Mouse (Mus musculus) embryonic facial prominence, embryonic 11.5 days (tissue): ENCODE data around the gene Traf6. TPM values are rescaled to one million over a fixed set of nuclear protein-coding genes. Genes with fewer than 3 reads are reported as not detected.

ENCODE experiments used
- ATAC-seq: fragments of 200-750 bp; cut with Nextera tagmentation; replicated peaks from 2 replicates; pipeline ENCODE4 v1.8.0; 2017; ENCODE audit warnings: low read depth; ENCODE audit not compliant: insufficient number of reproducible peaks, low FRiP score, low TSS enrichment
- DNase-seq: peaks from one replicate; pipeline ENCODE4 v3.0.0-alpha.2; 2015; ENCODE audit warnings: low spot score
- H3K27ac ChIP-seq: fragments of 300-500 bp; sonication (generic); replicated peaks from 2 replicates; pipeline ENCODE4 v1.5.1; 2014; ENCODE audit warnings: mild to moderate bottlenecking, low read depth, low read length, control low read depth
- H3K27me3 ChIP-seq: fragments of 300-500 bp; sonication (generic); 2 replicates; pipeline ENCODE4 v1.6.1; 2014; ENCODE audit warnings: mild to moderate bottlenecking, low read length, moderate library complexity, mixed read lengths; ENCODE audit not compliant: control insufficient read depth, insufficient read depth
- H3K36me3 ChIP-seq: fragments of 300-500 bp; sonication (generic); replicated peaks from 2 replicates; pipeline ENCODE4 v1.6.1; 2014; ENCODE audit warnings: low read depth, mild to moderate bottlenecking, low read length, moderate library complexity, mixed read lengths; ENCODE audit not compliant: control insufficient read depth, insufficient read depth
- H3K4me1 ChIP-seq: fragments of 300-500 bp; sonication (generic); 2 replicates; pipeline ENCODE4 v1.6.1; 2014; ENCODE audit warnings: low read length, mixed read lengths; ENCODE audit not compliant: control insufficient read depth, insufficient read depth
- H3K4me2 ChIP-seq: fragments of 300-500 bp; sonication (generic); 2 replicates; pipeline ENCODE4 v1.6.1; 2014; ENCODE audit warnings: low read depth, mild to moderate bottlenecking, control low read depth, low read length, moderate library complexity
- H3K4me3 ChIP-seq: fragments of 300-500 bp; sonication (generic); 2 replicates; pipeline ENCODE4 v1.5.1; 2014; ENCODE audit warnings: low read depth, low read length, control low read depth
- H3K9ac ChIP-seq: fragments of 300-500 bp; sonication (generic); replicated peaks from 2 replicates; pipeline ENCODE4 v1.6.1; 2014; ENCODE audit warnings: mild to moderate bottlenecking, control low read depth, low read length
- H3K9me3 ChIP-seq: fragments of 300-500 bp; sonication (generic); replicated peaks from 2 replicates; pipeline ENCODE4 v1.6.1; 2016; ENCODE audit warnings: mild to moderate bottlenecking, low read length, inconsistent platforms, mixed read lengths; ENCODE audit not compliant: control insufficient read depth
- WGBS: fragments of 180-500 bp; shearing (Covaris S2); extraction: QIAGEN DNeasy Blood & Tissue Kit; methylation state at CpG from one replicate; pipeline ENCODE4 v1.1.7; 2014; 5-methylcytosine and 5-hydroxymethylcytosine counted together
- polyA plus RNA-seq: library from polyadenylated mRNA; unstranded; fragments of >200 nt; fragmentation: Nextera tagmentation; extraction: Ambion mirVana; gene quantifications from 2 replicates; pipeline ENCODE4 v1.2.1, GENCODE M21; 2014

Traf6 gene
- polyA plus RNA-seq, 1 experiment from 2014 or later, result 20.6 TPM

DNA sequence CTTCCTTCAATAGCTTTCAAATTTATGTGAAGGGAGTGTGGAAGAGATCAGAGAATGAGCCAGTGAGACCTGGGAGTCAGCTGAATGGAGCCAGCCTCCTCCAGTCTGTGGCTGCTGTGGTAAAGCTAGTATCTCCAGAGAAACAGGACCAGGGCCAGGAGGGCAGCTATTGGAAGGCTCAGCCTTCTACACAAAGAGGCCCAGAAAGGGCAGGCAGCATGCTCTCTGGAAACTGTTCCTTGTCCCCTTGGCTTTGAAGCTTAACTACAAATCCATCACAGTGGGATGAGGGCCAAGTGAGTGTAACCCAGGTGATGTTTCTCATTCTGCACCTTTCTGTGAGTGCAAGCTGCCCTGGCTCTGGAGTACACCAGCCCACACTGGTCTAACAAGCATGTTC, 49.6 kb downstream of the Traf6 start:
- Histone ChIP-seq H3K9me3 (no peaks in the 10 kb centered on the region), H3K4me1 (no peaks in the 10 kb centered on the region), H3K4me2 (no peak overlapping the region), H3K9ac (no peak overlapping the region), H3K36me3 (no peaks in the 10 kb centered on the region), H3K27me3 (no peaks in the 10 kb centered on the region), H3K27ac (no peak overlapping the region), H3K4me3 (no peak overlapping the region)
- no peak for ATAC-seq
- no peak for DNase-seq

DNA sequence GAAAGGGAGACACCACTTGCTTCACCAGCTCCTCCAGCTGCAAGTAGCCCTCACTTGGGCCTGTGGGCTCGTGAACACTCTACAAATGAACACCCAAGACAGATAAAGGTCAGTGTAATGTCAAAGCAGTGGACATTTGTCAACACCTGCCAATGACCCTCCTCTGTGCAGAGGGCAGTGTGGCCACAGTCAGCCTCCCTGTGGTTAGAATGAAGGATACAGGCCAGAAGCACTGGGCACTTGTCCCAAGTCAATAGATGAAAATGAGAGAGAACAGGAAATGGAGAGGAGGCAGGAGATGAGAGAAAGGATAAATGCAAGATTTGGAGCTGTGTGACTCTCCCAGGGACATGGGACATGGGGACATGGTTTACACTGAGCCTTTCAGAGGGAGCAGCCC, 51.2 kb downstream of the Traf6 start:
- H3K9me3 ChIP-seq, result no peaks in the 10 kb centered on the region
- no peaks in the 10 kb centered on the region for H3K27me3 ChIP-seq
- no peaks in the 10 kb centered on the region for H3K36me3 ChIP-seq
- no peak overlapping the region for H3K4me2 ChIP-seq
- no peak overlapping the region for H3K9ac ChIP-seq
- WGBS, result 67% methylated on average over 1 of the region's 1 CpGs
- H3K4me3 ChIP-seq, result no peak overlapping the region
- DNase-seq (no peak), ATAC-seq (no peak)
- no peaks in the 10 kb centered on the region for H3K4me1 ChIP-seq
- no peak overlapping the region for H3K27ac ChIP-seq

DNA sequence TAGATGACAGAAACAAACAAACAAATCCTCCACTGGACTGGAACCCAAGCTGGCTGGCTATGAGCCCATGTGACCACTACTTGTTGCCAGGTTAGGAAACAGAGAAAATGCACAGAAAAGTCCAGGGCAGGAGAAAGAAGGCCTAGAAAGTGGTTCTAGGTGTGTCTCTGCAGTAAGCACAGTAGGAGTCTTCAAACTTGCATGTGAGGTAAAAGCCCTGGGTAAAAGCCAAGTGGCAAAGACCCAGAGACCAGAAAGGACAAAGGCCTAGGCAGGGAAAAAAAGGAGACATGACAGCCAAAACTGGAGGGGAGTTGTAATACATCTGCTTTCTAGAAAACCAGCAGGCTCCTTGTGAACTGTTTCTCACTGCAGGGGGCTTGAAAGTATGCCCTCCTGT, 52.7 kb downstream of the Traf6 start:
- ATAC-seq (no peak), DNase-seq (no peak)
- H3K27ac ChIP-seq, result no peak overlapping the region
- no peaks in the 10 kb centered on the region for H3K36me3 ChIP-seq
- no peaks in the 10 kb centered on the region for H3K9me3 ChIP-seq
- H3K4me1 ChIP-seq, result no peaks in the 10 kb centered on the region
- no peak overlapping the region for H3K4me3 ChIP-seq
- no peaks in the 10 kb centered on the region for H3K27me3 ChIP-seq
- no peak overlapping the region for H3K4me2 ChIP-seq
- H3K9ac ChIP-seq, result no peak overlapping the region

DNA sequence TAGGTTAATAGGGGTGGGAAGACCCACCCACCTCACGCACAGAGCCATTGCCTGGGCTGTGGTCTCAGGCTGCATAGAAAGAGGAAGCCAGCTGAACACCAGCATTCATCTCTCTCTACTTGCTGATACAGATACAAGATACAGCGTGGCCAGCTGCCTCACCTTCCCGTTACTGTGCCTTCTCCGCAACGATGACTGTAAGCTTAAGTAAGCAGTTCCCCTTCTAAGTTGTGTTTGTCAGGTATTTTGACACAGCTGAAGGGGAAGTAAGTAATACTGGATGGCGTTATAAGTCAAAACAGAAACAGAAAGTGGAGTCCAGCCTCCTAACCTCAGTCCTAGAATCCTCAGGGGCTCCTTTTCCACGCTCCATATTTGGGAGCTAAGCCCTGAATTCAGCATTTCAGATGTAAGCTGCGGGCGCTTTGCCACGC, 54.6 kb downstream of the Traf6 start:
- ATAC-seq (no peak), DNase-seq (no peak)
- H3K4me1 ChIP-seq, result no peaks in the 10 kb centered on the region
- no peaks in the 10 kb centered on the region for H3K36me3 ChIP-seq
- no peak overlapping the region for H3K9ac ChIP-seq
- no peaks in the 10 kb centered on the region for H3K27me3 ChIP-seq
- H3K4me2 ChIP-seq, result no peak overlapping the region
- WGBS, result 92% methylated on average over 10 of the region's 10 CpGs
- no peak overlapping the region for H3K27ac ChIP-seq
- no peaks in the 10 kb centered on the region for H3K9me3 ChIP-seq
- H3K4me3 ChIP-seq, result no peak overlapping the region

DNA sequence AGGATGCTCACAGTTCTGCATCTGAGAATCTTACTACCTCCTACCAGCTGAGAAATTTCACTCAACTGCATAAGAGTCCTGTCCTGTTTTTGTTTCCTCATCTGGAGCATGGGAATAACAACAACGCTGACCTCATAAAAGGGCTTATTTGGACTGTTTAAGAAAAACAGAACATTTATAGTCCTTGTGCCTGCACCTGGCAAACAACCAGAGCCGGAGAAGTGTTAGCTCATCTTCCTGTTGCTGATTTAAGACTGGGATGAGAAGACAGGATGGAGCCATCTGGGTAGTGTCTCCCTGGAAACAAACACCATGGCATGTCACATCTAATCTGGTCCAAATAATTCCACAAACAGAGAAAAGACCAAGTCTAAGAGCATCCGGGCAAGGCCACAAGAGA, 55.3 kb downstream of the Traf6 start:
- no peak overlapping the region for H3K27ac ChIP-seq

DNA sequence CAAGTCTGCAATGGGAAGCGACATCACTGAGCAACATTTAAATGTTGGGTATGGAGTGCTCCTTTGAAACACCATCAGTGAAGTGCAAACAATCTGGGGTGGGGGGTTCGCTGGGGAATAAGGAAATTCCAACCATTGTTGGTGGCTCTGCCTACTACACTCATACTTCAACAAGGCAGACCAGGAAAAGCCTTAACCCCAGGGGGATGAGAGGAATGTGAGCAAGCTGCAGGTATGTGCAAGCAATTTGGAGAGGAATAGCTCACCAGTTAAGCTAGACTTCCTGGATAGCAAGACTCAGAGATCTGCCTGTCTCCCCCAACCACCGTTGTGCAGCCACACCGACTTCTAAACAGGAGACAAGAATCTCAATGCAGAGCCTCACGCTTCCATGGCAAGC, 61.7 kb downstream of the Traf6 start:
- H3K4me2 ChIP-seq, result no peak overlapping the region
- H3K36me3 ChIP-seq, result no peaks in the 10 kb centered on the region
- no peaks in the 10 kb centered on the region for H3K9me3 ChIP-seq
- 59% methylated on average over 5 of the region's 5 CpGs for WGBS
- H3K27me3 ChIP-seq, result no peaks in the 10 kb centered on the region
- no peaks in the 10 kb centered on the region for H3K4me1 ChIP-seq
- H3K9ac ChIP-seq, result no peak overlapping the region
- ATAC-seq, result no peak
- no peak overlapping the region for H3K4me3 ChIP-seq
- peak; percentile 25 for DNase-seq
- no peak overlapping the region for H3K27ac ChIP-seq

More for the DNA sequence above, 55.3 kb downstream of the Traf6 start:
- no peaks in the 10 kb centered on the region for H3K4me1 ChIP-seq
- no peaks in the 10 kb centered on the region for H3K36me3 ChIP-seq
- DNase-seq (no peak), ATAC-seq (no peak)
- no peak overlapping the region for H3K4me2 ChIP-seq
- H3K9ac ChIP-seq, result no peak overlapping the region
- 89% methylated on average over 3 of the region's 3 CpGs for WGBS
- no peak overlapping the region for H3K4me3 ChIP-seq
- H3K9me3 ChIP-seq, result no peaks in the 10 kb centered on the region
- no peaks in the 10 kb centered on the region for H3K27me3 ChIP-seq

DNA sequence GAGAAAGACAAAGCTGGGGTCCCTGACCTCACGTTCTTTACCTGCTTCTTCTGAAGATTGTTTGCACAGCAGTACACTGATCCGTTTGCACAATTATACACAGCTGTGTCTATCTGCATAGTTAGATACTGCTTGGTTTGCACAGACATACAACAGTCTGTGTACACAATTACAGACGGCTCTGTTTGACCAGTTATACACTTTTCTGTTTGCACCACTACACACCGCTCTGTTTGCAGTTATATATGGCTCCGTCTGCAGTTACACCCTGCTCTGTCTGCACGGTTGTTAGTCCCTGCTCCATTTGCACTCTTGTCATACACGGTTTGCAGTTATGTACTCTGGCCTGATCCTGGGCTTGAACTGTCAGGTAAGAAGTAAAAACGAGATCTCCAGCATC, 63.4 kb downstream of the Traf6 start:
- Histone ChIP-seq H3K9me3 (no peaks in the 10 kb centered on the region), H3K27ac (no peak overlapping the region), H3K36me3 (no peaks in the 10 kb centered on the region), H3K27me3 (no peaks in the 10 kb centered on the region), H3K4me2 (no peak overlapping the region), H3K4me1 (no peaks in the 10 kb centered on the region), H3K4me3 (no peak overlapping the region), H3K9ac (no peak overlapping the region)
- ATAC-seq (no peak), DNase-seq (no peak)
- 74% methylated on average over 8 of the region's 8 CpGs for WGBS

DNA sequence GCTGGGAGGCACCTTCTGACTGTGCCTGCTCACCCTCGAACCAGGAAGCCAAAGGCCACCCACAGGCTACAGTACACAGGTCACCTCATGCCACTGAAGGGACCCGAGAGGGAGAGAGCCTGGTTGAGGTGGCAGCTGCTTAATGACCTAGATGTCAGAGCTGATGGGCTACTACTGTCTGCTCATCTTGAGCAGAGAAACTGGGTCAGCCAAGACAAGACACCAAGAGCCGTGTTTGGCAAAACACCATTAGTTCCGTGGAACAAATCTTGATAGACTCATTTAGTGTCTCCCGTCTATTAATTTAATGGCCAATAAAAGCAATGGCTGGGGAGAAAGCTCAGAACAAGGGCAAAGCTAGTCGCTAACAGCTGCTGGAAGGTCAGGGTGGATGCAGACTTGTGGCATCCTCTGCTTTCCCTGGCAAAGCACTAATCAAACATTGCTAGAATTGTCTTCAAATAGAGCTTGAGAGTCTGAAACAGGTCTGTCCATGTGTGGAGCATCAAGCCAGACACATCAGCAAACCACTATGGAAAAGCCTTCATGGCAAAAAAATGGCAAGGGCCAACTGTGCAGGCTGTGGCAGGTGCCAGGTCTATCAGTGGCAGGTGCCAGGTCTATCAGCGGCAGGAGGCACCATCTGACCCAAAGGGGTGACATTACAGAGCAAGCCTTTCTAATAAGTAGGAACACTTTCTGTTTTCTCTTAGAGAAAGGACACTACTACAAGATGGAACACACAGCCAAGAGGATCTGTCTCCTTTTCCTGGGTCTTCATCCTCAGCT, 64.0 kb downstream of the Traf6 start:
- Histone ChIP-seq H3K36me3 (no peaks in the 10 kb centered on the region), H3K27ac (no peak overlapping the region)
- 87% methylated on average over 7 of the region's 7 CpGs for WGBS

More for the DNA sequence above, 64.0 kb downstream of the Traf6 start:
- DNase-seq, result no peak
- no peak overlapping the region for H3K4me3 ChIP-seq
- no peak for ATAC-seq
- no peak overlapping the region for H3K9ac ChIP-seq
- no peaks in the 10 kb centered on the region for H3K9me3 ChIP-seq
- no peaks in the 10 kb centered on the region for H3K27me3 ChIP-seq
- no peak overlapping the region for H3K4me2 ChIP-seq
- no peaks in the 10 kb centered on the region for H3K4me1 ChIP-seq
